Mouse (Mus musculus) CH12.LX (cell line): ENCODE measurements around the gene Sema3b. TPM values are rescaled to one million over a fixed set of nuclear protein-coding genes. Genes with fewer than 3 reads are reported as not detected.

ENCODE experiments used
- DNase-seq: peaks from one replicate; pipeline ENCODE4 v3.0.0-alpha.2; 2013; ENCODE audit errors: extremely low read depth
- H3K27ac ChIP-seq: 2 replicates; pipeline ENCODE4 v1.5.1; 2012; ENCODE audit warnings: low read depth, mild to moderate bottlenecking, control low read depth, moderate library complexity; ENCODE audit not compliant: insufficient read depth
- H3K27me3 ChIP-seq: replicated peaks from 2 replicates; pipeline ENCODE3; 2012; ENCODE audit warnings: inconsistent platforms
- H3K36me3 ChIP-seq, 2 experiments: replicated peaks in 1 of 2; 2 replicates each; pipeline versions ENCODE3 to v1.6.1; 2012; ENCODE audit warnings: inconsistent platforms in 1 of 2, low read length in 1 of 2, mild to moderate bottlenecking in 1 of 2, mixed read lengths in 1 of 2, moderate library complexity in 1 of 2; ENCODE audit not compliant: control insufficient read depth in 1 of 2, insufficient read depth in 1 of 2
- H3K4me1 ChIP-seq, 2 experiments: 2 replicates each; pipeline ENCODE4 v1.6.1; 2012; ENCODE audit warnings: inconsistent platforms in 1 of 2, moderate library complexity in 1 of 2; ENCODE audit not compliant: insufficient read depth in 2 of 2, control insufficient read depth in 1 of 2
- H3K4me2 ChIP-seq: 2 replicates; pipeline ENCODE4 v1.6.1; 2012; ENCODE audit warnings: low read depth, mild to moderate bottlenecking, control low read depth; ENCODE audit not compliant: poor library complexity, insufficient read depth, severe bottlenecking
- H3K4me3 ChIP-seq, 3 experiments: fragments of 150-350 bp in 1 of 3; sonication (generic) in 1 of 3; replicated peaks in 1 of 3; 2 replicates each; pipeline versions ENCODE3 to v1.5.1; 2011 to 2012; ENCODE audit warnings: low read depth in 2 of 3, low read length in 2 of 3, mild to moderate bottlenecking in 2 of 3, moderate library complexity in 2 of 3, control low read depth in 1 of 3, improper control_type of control experiment in 1 of 3, inconsistent platforms in 1 of 3, mixed read lengths in 1 of 3; ENCODE audit not compliant: poor library complexity in 1 of 3
- H3K79me2 ChIP-seq: replicated peaks from 2 replicates; pipeline ENCODE4 v1.6.1; 2012; ENCODE audit warnings: mild to moderate bottlenecking, moderate library complexity; ENCODE audit not compliant: control insufficient read depth, poor library complexity, insufficient read depth, severe bottlenecking; ENCODE audit errors: extremely low read depth
- H3K9ac ChIP-seq: 2 replicates; pipeline ENCODE4 v1.6.1; 2012; ENCODE audit warnings: low read depth, mild to moderate bottlenecking, control low read depth, moderate library complexity; ENCODE audit not compliant: insufficient read depth
- H3K9me3 ChIP-seq: replicated peaks from 2 replicates; pipeline ENCODE3; 2012; ENCODE audit warnings: low read length, inconsistent platforms, mixed read lengths
- BHLHE40 ChIP-seq: IDR thresholded peaks from 2 replicates; pipeline ENCODE4 v1.6.1; 2011; ENCODE audit warnings: mild to moderate bottlenecking, low read depth, low read length, improper control_type of control experiment
- CHD1 ChIP-seq: IDR thresholded peaks from 2 replicates; pipeline ENCODE4 v1.6.1; 2012; ENCODE audit warnings: low read depth, low read length, improper control_type of control experiment, inconsistent platforms
- CHD2 ChIP-seq: IDR thresholded peaks from 2 replicates; pipeline ENCODE4 v1.6.1; 2011; ENCODE audit warnings: low read length, improper control_type of control experiment
- CTCF ChIP-seq, 2 experiments: IDR thresholded peaks in 1 of 2; conservative IDR thresholded peaks in 1 of 2; 2 replicates each; pipeline ENCODE4 v1.5.1; 2011 to 2012; ENCODE audit warnings: low read depth in 2 of 2, low read length in 2 of 2, improper control_type of control experiment in 1 of 2, inconsistent platforms in 1 of 2, mild to moderate bottlenecking in 1 of 2, moderate library complexity in 1 of 2
- E2F4 ChIP-seq: IDR thresholded peaks from 2 replicates; pipeline ENCODE4 v1.6.1; 2011; ENCODE audit warnings: low read depth, low read length, improper control_type of control experiment; ENCODE audit not compliant: insufficient replicate concordance
- ELF1 ChIP-seq: IDR thresholded peaks from 2 replicates; pipeline ENCODE4 v1.6.1; 2014; ENCODE audit warnings: low read depth, mild to moderate bottlenecking, inconsistent platforms, low read length, improper control_type of control experiment
- EP300 ChIP-seq: IDR thresholded peaks from 2 replicates; pipeline ENCODE4 v1.6.1; 2011; ENCODE audit warnings: low read length, improper control_type of control experiment
- ETS1 ChIP-seq: conservative IDR thresholded peaks from 2 replicates; pipeline ENCODE4 v1.6.1; 2012; ENCODE audit warnings: low read depth, mild to moderate bottlenecking, inconsistent platforms, low read length, improper control_type of control experiment, moderate library complexity
- GABPA ChIP-seq: IDR thresholded peaks from 2 replicates; pipeline ENCODE4 v1.6.1; 2012; ENCODE audit warnings: low read depth, low read length, improper control_type of control experiment, inconsistent platforms; ENCODE audit not compliant: insufficient replicate concordance
- HCFC1 ChIP-seq: IDR thresholded peaks from 2 replicates; pipeline ENCODE4 v1.6.1; 2012; ENCODE audit warnings: low read depth, mild to moderate bottlenecking, inconsistent platforms, low read length, improper control_type of control experiment
- IRF4 ChIP-seq: IDR thresholded peaks from 2 replicates; pipeline ENCODE4 v1.6.1; 2014; ENCODE audit warnings: low read depth, mild to moderate bottlenecking, inconsistent platforms, low read length, improper control_type of control experiment
- JUN ChIP-seq: IDR thresholded peaks from 2 replicates; pipeline ENCODE4 v1.6.1; 2011; ENCODE audit warnings: low read depth, mild to moderate bottlenecking, low read length, improper control_type of control experiment, moderate library complexity; ENCODE audit not compliant: insufficient read depth
- JUND ChIP-seq: conservative IDR thresholded peaks from 2 replicates; pipeline ENCODE4 v1.6.1; 2011; ENCODE audit warnings: low read depth, low read length, improper control_type of control experiment
- KAT2A ChIP-seq: IDR thresholded peaks from 2 replicates; pipeline ENCODE4 v1.6.1; 2012; ENCODE audit warnings: low read length, improper control_type of control experiment, inconsistent platforms; ENCODE audit not compliant: insufficient replicate concordance
- MAFK ChIP-seq: IDR thresholded peaks from 2 replicates; pipeline ENCODE4 v1.6.1; 2011; ENCODE audit warnings: low read length, improper control_type of control experiment; ENCODE audit not compliant: insufficient replicate concordance
- MAX ChIP-seq: IDR thresholded peaks from 2 replicates; pipeline ENCODE4 v1.6.1; 2011; ENCODE audit warnings: low read length, improper control_type of control experiment
- MAZ ChIP-seq: IDR thresholded peaks from 2 replicates; pipeline ENCODE4 v1.6.1; 2012; ENCODE audit warnings: low read depth, mild to moderate bottlenecking, inconsistent platforms, low read length, improper control_type of control experiment, moderate library complexity
- MEF2A ChIP-seq: IDR thresholded peaks from 2 replicates; pipeline ENCODE4 v1.6.1; 2014; ENCODE audit warnings: low read depth, mild to moderate bottlenecking, inconsistent platforms, low read length, improper control_type of control experiment, borderline replicate concordance
- MXI1 ChIP-seq: IDR thresholded peaks from 2 replicates; pipeline ENCODE4 v1.6.1; 2011; ENCODE audit warnings: mild to moderate bottlenecking, low read depth, low read length, improper control_type of control experiment
- MYC ChIP-seq: IDR thresholded peaks from 2 replicates; pipeline ENCODE4 v1.6.1; 2011; ENCODE audit warnings: low read depth, mild to moderate bottlenecking, improper control_type of control experiment, low read length
- NELFE ChIP-seq: IDR thresholded peaks from 2 replicates; pipeline ENCODE4 v1.6.1; 2011; ENCODE audit warnings: low read depth, low read length, improper control_type of control experiment
- NRF1 ChIP-seq: IDR thresholded peaks from 2 replicates; pipeline ENCODE4 v1.6.1; 2014; ENCODE audit warnings: low read depth, mild to moderate bottlenecking, inconsistent platforms, low read length, improper control_type of control experiment, moderate library complexity
- PAX5 ChIP-seq: IDR thresholded peaks from 2 replicates; pipeline ENCODE4 v1.6.1; 2012; ENCODE audit warnings: low read length, inconsistent platforms, mixed read lengths
- POLR2A ChIP-seq: IDR thresholded peaks from 2 replicates; pipeline ENCODE4 v1.6.1; 2011; ENCODE audit warnings: low read depth, mild to moderate bottlenecking, improper control_type of control experiment, low read length
- POLR2AphosphoS2 ChIP-seq: IDR thresholded peaks from 2 replicates; pipeline ENCODE4 v1.6.1; 2011; ENCODE audit warnings: low read depth, low read length, improper control_type of control experiment
- RAD21 ChIP-seq: IDR thresholded peaks from 2 replicates; pipeline ENCODE4 v1.6.1; 2011; ENCODE audit warnings: low read depth, mild to moderate bottlenecking, low read length, improper control_type of control experiment, moderate library complexity
- RCOR1 ChIP-seq: conservative IDR thresholded peaks from 2 replicates; pipeline ENCODE4 v1.6.1; 2012; ENCODE audit warnings: low read depth, mild to moderate bottlenecking, inconsistent platforms, low read length, improper control_type of control experiment
- SIN3A ChIP-seq: IDR thresholded peaks from 2 replicates; pipeline ENCODE4 v1.6.1; 2012; ENCODE audit warnings: low read length, improper control_type of control experiment, inconsistent platforms
- SMC3 ChIP-seq: IDR thresholded peaks from 2 replicates; pipeline ENCODE4 v1.6.1; 2011; ENCODE audit warnings: low read depth, low read length, improper control_type of control experiment
- TBP ChIP-seq: conservative IDR thresholded peaks from 2 replicates; pipeline ENCODE4 v1.6.1; 2011; ENCODE audit warnings: low read depth, low read length, improper control_type of control experiment
- TCF12 ChIP-seq: IDR thresholded peaks from 2 replicates; pipeline ENCODE4 v1.6.1; 2014; ENCODE audit warnings: low read depth, mild to moderate bottlenecking, inconsistent platforms, low read length, improper control_type of control experiment
- UBTF ChIP-seq: IDR thresholded peaks from 2 replicates; pipeline ENCODE4 v1.6.1; 2012; ENCODE audit warnings: low read depth, mild to moderate bottlenecking, inconsistent platforms, low read length, improper control_type of control experiment, moderate library complexity
- USF1 ChIP-seq: IDR thresholded peaks from 2 replicates; pipeline ENCODE4 v1.6.1; 2014; ENCODE audit warnings: low read depth, mild to moderate bottlenecking, inconsistent platforms, low read length, improper control_type of control experiment
- USF2 ChIP-seq: conservative IDR thresholded peaks from 2 replicates; pipeline ENCODE4 v1.6.1; 2011; ENCODE audit warnings: low read depth, low read length, improper control_type of control experiment
- ZC3H11A ChIP-seq: IDR thresholded peaks from 2 replicates; pipeline ENCODE4 v1.6.1; 2012; ENCODE audit warnings: low read depth, mild to moderate bottlenecking, inconsistent platforms, low read length, improper control_type of control experiment
- ZKSCAN1 ChIP-seq: IDR thresholded peaks from 2 replicates; pipeline ENCODE4 v1.6.1; 2012; ENCODE audit warnings: low read depth, inconsistent platforms, low read length, improper control_type of control experiment, borderline replicate concordance
- ZMIZ1 ChIP-seq: IDR thresholded peaks from 2 replicates; pipeline ENCODE4 v1.6.1; 2012; ENCODE audit warnings: low read depth, mild to moderate bottlenecking, inconsistent platforms, low read length, improper control_type of control experiment
- ZNF384 ChIP-seq: IDR thresholded peaks from 2 replicates; pipeline ENCODE4 v1.6.1; 2012; ENCODE audit warnings: low read depth, low read length, improper control_type of control experiment, inconsistent platforms
- dilution Hi-C: fragments of 300-500 bp; cut with MboI; formaldehyde crosslinking; loops from 2 replicates; pipeline ENCODE4 v1.14.3; 2020; ENCODE audit warnings: low sequenced_read_pairs; ENCODE audit not compliant: extremely low pct_unique_long_range_greater_than_20kb, extremely low pct_ligation_motif_present
- in situ Hi-C: fragments of 300-500 bp; cut with MboI; formaldehyde crosslinking; loops from 3 replicates; pipeline ENCODE4 v1.14.3; 2019; ENCODE audit warnings: low sequenced_read_pairs, low pct_ligation_motif_present, low pct_unique_long_range_greater_than_20kb, mixed read lengths
- polyA plus RNA-seq: library from polyadenylated mRNA; unstranded; fragments of >175 nt; gene quantifications from 2 replicates; pipeline ENCODE4 v1.2.1, GENCODE M21; 2012; ENCODE audit warnings: low read depth; ENCODE audit not compliant: insufficient read length
- total RNA-seq, 2 experiments: library from RNA; depleted of rRNA; stranded (reverse); fragments of 300-350 nt in 1 of 2; fragments of >200 nt in 1 of 2; gene quantifications; 2 replicates each; pipeline ENCODE4 v1.2.3; 2012 to 2014

The Sema3b gene
- total and polyA plus RNA-seq, 3 experiments = 4.3 to 11.6 (median 8.0) TPM

GRCm38 (mm10) chr9:107587833-107588639, 21.0 kb downstream of the Sema3b start:
- Histone ChIP-seq H3K36me3 (peaks cover 36 to 66% of the 10 kb centered on the region in 2 experiments), H3K4me2 (peak overlapping the region; percentile 79), H3K27me3 (no peaks in the 10 kb centered on the region)
- peak; percentile 53 for DNase-seq
- TF ChIP-seq MAX = peak; percentile 95
- TF ChIP-seq IRF4 = no peak
- no peak for TF ChIP-seq UBTF
- TF ChIP-seq MEF2A = no peak
- no peak for TF ChIP-seq RAD21
- TF ChIP-seq CTCF (conservative IDR thresholded peaks at IDR 0.05 in 1 of 2, IDR thresholded peaks at IDR 0.05 in 1 of 2; ENCODE audit: low read depth in 2 of 2, low read length in 2 of 2) = no peak
- no peak for TF ChIP-seq ZKSCAN1
- TF ChIP-seq CHD1 = no peak
- no peak for TF ChIP-seq PAX5
- TF ChIP-seq BHLHE40 = peak; percentile 99
- no peak for TF ChIP-seq POLR2A
- no peak for TF ChIP-seq ZMIZ1
- no peak for TF ChIP-seq KAT2A
- no peak for TF ChIP-seq USF2
- TF ChIP-seq JUND = no peak
- TF ChIP-seq ZC3H11A = no peak
- TF ChIP-seq MYC = peak; percentile 99
- TF ChIP-seq CHD2 = no peak
- 0 out of 2 replicates have a peak, but pooled peaks have one; percentile 8 for TF ChIP-seq E2F4
- TF ChIP-seq MAZ = no peak
- peak; percentile 20 for TF ChIP-seq USF1
- TF ChIP-seq TBP = no peak
- no peak for TF ChIP-seq EP300
- no peak for TF ChIP-seq HCFC1
- TF ChIP-seq SMC3 = no peak
- no peak for TF ChIP-seq NRF1
- TF ChIP-seq ETS1 = peak; percentile 76
- no peak for TF ChIP-seq ELF1
- TF ChIP-seq JUN = no peak
- TF ChIP-seq GABPA = no peak
- peak; percentile 76 for TF ChIP-seq SIN3A
- no peak for TF ChIP-seq RCOR1
- peak; percentile 96 for TF ChIP-seq MXI1
- TF ChIP-seq NELFE = no peak
- no peak for TF ChIP-seq ZNF384
- no peak for TF ChIP-seq MAFK
- TF ChIP-seq POLR2AphosphoS2 = no peak
- no peak for TF ChIP-seq TCF12
- TF ChIP-seq, all 38 proteins: peak for 8
- Histone ChIP-seq H3K27ac (no peak overlapping the region; the same call in 1 of the 2 replicates), H3K9ac (peak overlapping the region; percentile 67), H3K9me3 (no peaks in the 10 kb centered on the region), H3K4me1 (peaks cover 8 to 22% of the 10 kb centered on the region in 2 experiments), H3K4me3 (peak overlapping the region; percentile 83 to 92 (median 85)), H3K79me2 (peaks cover 18% of the 10 kb centered on the region)
- in situ Hi-C loops = no loop called here
- dilution Hi-C loops = no loop called here
